Mouse (Mus musculus): ENCODE measurements around the gene Plk5. TPM values are rescaled to one million over a fixed set of nuclear protein-coding genes. Genes with fewer than 3 reads are reported as not detected.

The Plk5 gene
- polyA plus RNA-seq (2012; rRNA removed), result 1.8 and 1.9 TPM in 2 replicates
- 0.48 and 0.88 TPM in 2 replicates for polyA plus RNA-seq (2014; fragmentation: Nextera tagmentation; extraction: Ambion mirVana)

GRCm38 (mm10) chr10:80356001-80356682, at the start of gene Plk5:
Plk5 (plus strand) TSS chr10:80356459.
- TF ChIP-seq POLR2A (IDR thresholded peaks at IDR 0.05; ENCODE audit: borderline replicate concordance, extremely low read depth, insufficient read depth, insufficient read length), result no peak
- H3K36me3 ChIP-seq (ENCODE audit: control insufficient read depth, insufficient read depth, low read length), result no peaks in the 10 kb centered on the region
- peak within 1 kb of the TSS; percentile 63 for H3K4me2 ChIP-seq (replicated peaks; ENCODE audit: low read depth, low read length, severe bottlenecking)
- H3K9ac ChIP-seq (ENCODE audit: low read depth, low read length, severe bottlenecking), result peak within 1 kb of the TSS; percentile 28; the same call in 1 of the 2 replicates
- H3K9me3 ChIP-seq (ENCODE audit: control insufficient read depth, low read length), result no peaks in the 10 kb centered on the region
- peaks cover 64% of the 10 kb centered on the region for H3K27me3 ChIP-seq (ENCODE audit: control insufficient read depth, insufficient read depth, low read length)
- 3% methylated on average over 20 of the region's 53 CpGs for WGBS
- DNase-seq (ENCODE audit: low spot score) (no peak), ATAC-seq (ENCODE audit: low FRiP score, low read depth) (no peak)
- no peak within 1 kb of the TSS for H3K27ac ChIP-seq (replicated peaks; ENCODE audit: low read depth, low read length)
- peaks cover 15% of the 10 kb centered on the region for H3K4me1 ChIP-seq (ENCODE audit: control insufficient read depth, insufficient read depth, low read length)
- peak within 1 kb of the TSS; percentile 43 for H3K4me3 ChIP-seq (replicated peaks; ENCODE audit: low read length)

- Histone ChIP-seq H3K4me2 (replicated peaks; ENCODE audit: low read depth, low read length, severe bottlenecking) (no peak overlapping the region), H3K9ac (ENCODE audit: low read depth, low read length, severe bottlenecking) (no peak overlapping the region), H3K9me3 (ENCODE audit: control insufficient read depth, low read length) (no peaks in the 10 kb centered on the region), H3K27ac (replicated peaks; ENCODE audit: low read depth, low read length) (no peak overlapping the region), H3K36me3 (ENCODE audit: control insufficient read depth, insufficient read depth, low read length) (no peaks in the 10 kb centered on the region), H3K27me3 (ENCODE audit: control insufficient read depth, insufficient read depth, low read length) (peaks cover 62% of the 10 kb centered on the region), H3K4me1 (ENCODE audit: control insufficient read depth, insufficient read depth, low read length) (no peaks in the 10 kb centered on the region), H3K4me3 (replicated peaks; ENCODE audit: low read length) (no peak overlapping the region)
- ATAC-seq (ENCODE audit: low FRiP score, low read depth) (no peak), DNase-seq (ENCODE audit: low spot score) (no peak)
- no peak for TF ChIP-seq POLR2A (IDR thresholded peaks at IDR 0.05; ENCODE audit: borderline replicate concordance, extremely low read depth, insufficient read depth, insufficient read length)
- WGBS, result 78% methylated on average over 16 of the region's 16 CpGs
Measured at GRCm38 (mm10) chr10:80311560-80311959, 44.7 kb upstream of the Plk5 start.

- Histone ChIP-seq H3K27ac (replicated peaks; ENCODE audit: low read depth, low read length) (no peak overlapping the region), H3K9ac (ENCODE audit: low read depth, low read length, severe bottlenecking) (no peak overlapping the region), H3K4me3 (replicated peaks; ENCODE audit: low read length) (no peak overlapping the region), H3K27me3 (ENCODE audit: control insufficient read depth, insufficient read depth, low read length) (peaks cover 69% of the 10 kb centered on the region), H3K4me2 (replicated peaks; ENCODE audit: low read depth, low read length, severe bottlenecking) (no peak overlapping the region), H3K4me1 (ENCODE audit: control insufficient read depth, insufficient read depth, low read length) (no peaks in the 10 kb centered on the region), H3K36me3 (ENCODE audit: control insufficient read depth, insufficient read depth, low read length) (0 out of 2 replicates have a peak, but pooled peaks cover 5% of the 10 kb centered on the region), H3K9me3 (ENCODE audit: control insufficient read depth, low read length) (no peaks in the 10 kb centered on the region)
- 63% methylated on average over 52 of the region's 54 CpGs for WGBS
- TF ChIP-seq POLR2A (IDR thresholded peaks at IDR 0.05; ENCODE audit: borderline replicate concordance, extremely low read depth, insufficient read depth, insufficient read length), result no peak
- DNase-seq (ENCODE audit: low spot score) (no peak), ATAC-seq (ENCODE audit: low FRiP score, low read depth) (no peak)
Measured at GRCm38 (mm10) chr10:80312586-80313504, 43.4 kb upstream of the Plk5 start.

GRCm38 (mm10) chr10:80313627-80314201, 42.5 kb upstream of the Plk5 start:
- H3K27ac ChIP-seq (replicated peaks; ENCODE audit: low read depth, low read length), result no peak overlapping the region
- DNase-seq (ENCODE audit: low spot score) (no peak), ATAC-seq (ENCODE audit: low FRiP score, low read depth) (no peak)
- H3K9me3 ChIP-seq (ENCODE audit: control insufficient read depth, low read length), result no peaks in the 10 kb centered on the region
- no peaks in the 10 kb centered on the region for H3K4me1 ChIP-seq (ENCODE audit: control insufficient read depth, insufficient read depth, low read length)
- no peak overlapping the region for H3K4me3 ChIP-seq (replicated peaks; ENCODE audit: low read length)
- 46% methylated on average over 19 of the region's 20 CpGs for WGBS
- H3K36me3 ChIP-seq (ENCODE audit: control insufficient read depth, insufficient read depth, low read length), result peaks cover 13% of the 10 kb centered on the region; the same call in 1 of the 2 replicates
- peaks cover 69% of the 10 kb centered on the region for H3K27me3 ChIP-seq (ENCODE audit: control insufficient read depth, insufficient read depth, low read length)
- no peak overlapping the region for H3K4me2 ChIP-seq (replicated peaks; ENCODE audit: low read depth, low read length, severe bottlenecking)
- TF ChIP-seq POLR2A (IDR thresholded peaks at IDR 0.05; ENCODE audit: borderline replicate concordance, extremely low read depth, insufficient read depth, insufficient read length), result no peak
- H3K9ac ChIP-seq (ENCODE audit: low read depth, low read length, severe bottlenecking), result no peak overlapping the region

GRCm38 (mm10) chr10:80314494-80315001, 41.7 kb upstream of the Plk5 start:
- H3K9me3 ChIP-seq (ENCODE audit: control insufficient read depth, low read length), result no peaks in the 10 kb centered on the region
- ATAC-seq (ENCODE audit: low FRiP score, low read depth), result no peak
- H3K27ac ChIP-seq (replicated peaks; ENCODE audit: low read depth, low read length), result no peak overlapping the region
- no peak overlapping the region for H3K9ac ChIP-seq (ENCODE audit: low read depth, low read length, severe bottlenecking)
- no peak overlapping the region for H3K4me2 ChIP-seq (replicated peaks; ENCODE audit: low read depth, low read length, severe bottlenecking)
- peaks cover 69% of the 10 kb centered on the region for H3K27me3 ChIP-seq (ENCODE audit: control insufficient read depth, insufficient read depth, low read length)
- TF ChIP-seq POLR2A (IDR thresholded peaks at IDR 0.05; ENCODE audit: borderline replicate concordance, extremely low read depth, insufficient read depth, insufficient read length), result no peak
- no peak overlapping the region for H3K4me3 ChIP-seq (replicated peaks; ENCODE audit: low read length)
- WGBS, result 43% methylated on average over 16 of the region's 16 CpGs
- 0 out of 2 replicates have a peak, but pooled peaks cover 3% of the 10 kb centered on the region for H3K4me1 ChIP-seq (ENCODE audit: control insufficient read depth, insufficient read depth, low read length)
- DNase-seq (ENCODE audit: low spot score), result no peak
- H3K36me3 ChIP-seq (ENCODE audit: control insufficient read depth, insufficient read depth, low read length), result peaks cover 17% of the 10 kb centered on the region; the same call in 1 of the 2 replicates
